Mouse (Mus musculus) midbrain, embryonic 11.5 days (tissue): ENCODE results near the gene Gm15056. TPM values are rescaled to one million over a fixed set of nuclear protein-coding genes. Genes with fewer than 3 reads are reported as not detected.

Source experiments
- ATAC-seq: fragments of 200-750 bp; cut with Nextera tagmentation; 2 replicates; pipeline ENCODE4 v1.8.0; 2017; ENCODE audit warnings: moderate TSS enrichment, moderate library complexity; ENCODE audit not compliant: low FRiP score
- DNase-seq: peaks from one replicate; pipeline ENCODE4 v3.0.0; 2015; ENCODE audit warnings: low spot score; ENCODE audit errors: missing footprints
- H3K27ac ChIP-seq: fragments of 300-500 bp; sonication (generic); 2 replicates; pipeline ENCODE4 v1.5.1; 2014; ENCODE audit warnings: low read depth, low read length
- H3K27me3 ChIP-seq: fragments of 300-500 bp; sonication (generic); 2 replicates; pipeline ENCODE4 v1.6.1; 2014; ENCODE audit warnings: mild to moderate bottlenecking, low read length, moderate library complexity, mixed read lengths; ENCODE audit not compliant: control insufficient read depth, insufficient read depth
- H3K36me3 ChIP-seq: fragments of 300-500 bp; sonication (generic); 2 replicates; pipeline ENCODE4 v1.6.1; 2014; ENCODE audit warnings: mild to moderate bottlenecking, low read length, moderate library complexity, mixed read lengths; ENCODE audit not compliant: control insufficient read depth, insufficient read depth
- H3K4me1 ChIP-seq: fragments of 300-500 bp; sonication (generic); 2 replicates; pipeline ENCODE4 v1.6.1; 2014; ENCODE audit warnings: low read length; ENCODE audit not compliant: control insufficient read depth, insufficient read depth
- H3K4me2 ChIP-seq: fragments of 300-500 bp; sonication (generic); 2 replicates; pipeline ENCODE4 v1.6.1; 2014; ENCODE audit warnings: mild to moderate bottlenecking, moderate library complexity
- H3K4me3 ChIP-seq: fragments of 300-500 bp; sonication (generic); 2 replicates; pipeline ENCODE4 v1.5.1; 2014; ENCODE audit warnings: low read depth, low read length
- H3K9ac ChIP-seq: fragments of 300-500 bp; sonication (generic); 2 replicates; pipeline ENCODE4 v1.6.1; 2014; ENCODE audit warnings: low read length
- H3K9me3 ChIP-seq: fragments of 300-500 bp; sonication (generic); 2 replicates; pipeline ENCODE4 v1.6.1; 2016; ENCODE audit warnings: low read length; ENCODE audit not compliant: control insufficient read depth
- WGBS: fragments of 180-500 bp; shearing (Covaris S2); extraction: QIAGEN DNeasy Blood & Tissue Kit; methylation state at CpG from one replicate; pipeline ENCODE4 v1.1.7; 2014; 5-methylcytosine and 5-hydroxymethylcytosine counted together
- polyA plus RNA-seq: library from polyadenylated mRNA; unstranded; fragments of >200 nt; fragmentation: Nextera tagmentation; extraction: Ambion mirVana; gene quantifications from 2 replicates; pipeline ENCODE4 v1.2.1, GENCODE M21; 2014

Gm15056 gene
- polyA plus RNA-seq, result not detected in 2 replicates

DNA sequence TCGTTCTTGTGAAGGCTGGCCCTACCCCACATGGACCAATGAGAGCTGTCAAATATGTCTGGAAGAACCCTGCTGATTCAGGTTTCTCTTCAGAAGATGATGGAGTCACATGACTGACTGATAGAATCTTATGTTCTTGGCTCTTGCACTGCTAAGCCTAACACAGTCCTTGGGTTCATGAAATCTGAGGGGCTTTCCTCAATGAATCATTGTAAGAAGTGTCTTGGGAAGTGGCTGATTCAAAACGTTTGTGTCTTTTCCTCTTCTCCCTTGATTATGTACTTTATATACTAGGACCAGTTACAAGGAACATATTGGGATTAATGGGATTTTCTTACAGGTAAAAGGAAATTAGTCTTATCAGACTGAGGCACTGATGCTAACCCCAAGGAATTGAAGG, at the start of gene Gm15056:
Gm15056 (minus strand) TSS at position 101 of the 400 bp plus-strand sequence.
- Histone ChIP-seq H3K4me1 (no peaks in the 10 kb centered on the region), H3K27me3 (no peaks in the 10 kb centered on the region), H3K9me3 (peaks cover 17% of the 10 kb centered on the region; the same call in 1 of the 2 replicates), H3K27ac (no peak within 1 kb of the TSS), H3K36me3 (no peaks in the 10 kb centered on the region), H3K4me3 (no peak within 1 kb of the TSS), H3K9ac (no peak within 1 kb of the TSS), H3K4me2 (no peak within 1 kb of the TSS)
- DNase-seq (no peak), ATAC-seq (no peak)
- 51% methylated on average over 2 of the region's 2 CpGs for WGBS

DNA sequence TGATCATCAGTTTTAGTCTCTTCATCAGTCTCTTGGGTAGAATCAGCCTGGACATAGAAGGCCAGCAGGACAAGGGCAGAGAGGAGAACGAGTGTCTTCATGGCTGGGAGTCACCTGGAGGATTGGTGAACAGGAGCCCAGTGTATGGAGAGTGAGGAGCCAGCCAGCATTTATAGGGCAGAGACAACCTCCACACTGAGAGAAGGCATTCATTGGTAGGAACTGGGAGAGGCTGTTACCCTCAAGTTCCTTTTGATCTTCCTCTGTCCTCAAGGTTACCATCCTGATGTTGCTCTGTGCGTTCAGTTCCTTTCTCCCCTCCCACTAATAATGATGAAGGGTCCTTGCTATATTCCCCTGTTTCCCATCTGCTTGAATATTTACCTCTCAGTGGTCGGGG, 42.2 kb upstream of the Gm15056 start, which contains the start of gene AY761185:
AY761185 (minus strand) TSS at position 101 of the 400 bp plus-strand sequence.
- ATAC-seq (no peak), DNase-seq (no peak)
- Histone ChIP-seq H3K4me2 (no peak within 1 kb of the TSS), H3K9ac (no peak within 1 kb of the TSS), H3K4me3 (no peak within 1 kb of the TSS), H3K9me3 (peaks cover 5% of the 10 kb centered on the region), H3K36me3 (no peaks in the 10 kb centered on the region), H3K4me1 (no peaks in the 10 kb centered on the region), H3K27ac (no peak within 1 kb of the TSS), H3K27me3 (no peaks in the 10 kb centered on the region)
- 76% methylated on average over 3 of the region's 3 CpGs for WGBS

DNA sequence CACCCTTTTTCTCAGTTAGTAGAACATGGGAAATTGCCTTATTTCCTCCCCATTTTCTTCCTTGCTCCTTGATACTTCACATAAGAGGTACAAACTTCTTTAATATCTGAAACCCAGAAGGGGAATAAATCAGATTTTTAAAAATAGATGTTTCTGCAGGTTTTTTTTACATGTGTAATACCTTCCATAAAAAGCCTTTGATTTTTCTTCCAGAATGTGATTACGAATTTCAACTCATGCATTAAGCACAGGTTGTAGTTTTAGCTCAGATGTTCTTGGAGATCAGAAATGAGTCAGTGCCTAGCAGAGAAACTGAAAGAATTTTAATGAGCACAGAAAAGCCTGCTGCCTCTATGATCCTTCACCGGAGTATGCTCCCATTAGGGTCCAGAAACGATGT, 19.5 kb upstream of the Gm15056 start, which contains the start of gene Gm6040:
Gm6040 (minus strand) TSS at position 101 of the 400 bp plus-strand sequence.
- DNase-seq (no peak), ATAC-seq (no peak)
- peaks cover 23% of the 10 kb centered on the region; the same call in 1 of the 2 replicates for H3K9me3 ChIP-seq
- H3K27ac ChIP-seq, result no peak within 1 kb of the TSS
- no peak within 1 kb of the TSS for H3K9ac ChIP-seq
- H3K36me3 ChIP-seq, result no peaks in the 10 kb centered on the region
- 79% methylated on average over 3 of the region's 3 CpGs for WGBS
- H3K4me3 ChIP-seq, result no peak within 1 kb of the TSS
- no peaks in the 10 kb centered on the region for H3K27me3 ChIP-seq
- no peak within 1 kb of the TSS for H3K4me2 ChIP-seq
- no peaks in the 10 kb centered on the region for H3K4me1 ChIP-seq

DNA sequence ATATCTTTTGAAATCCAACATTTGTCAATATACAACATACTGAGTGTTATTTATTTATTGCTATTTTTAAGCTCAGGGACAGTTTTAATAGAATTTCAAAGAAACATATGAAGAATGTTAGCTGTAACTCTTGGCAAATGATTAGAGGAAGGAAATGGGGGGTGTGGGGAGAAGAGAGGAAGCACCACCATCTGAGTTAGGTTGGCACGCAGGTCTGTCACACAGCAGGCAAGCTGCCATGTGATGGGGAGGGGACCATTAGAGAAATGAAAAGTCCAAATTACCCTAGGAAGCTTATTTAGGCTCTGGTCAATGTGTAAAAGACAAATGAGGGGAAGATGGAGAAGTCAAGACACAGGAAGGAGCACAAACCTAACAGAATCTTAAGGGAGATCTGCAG, 9.9 kb upstream of the Gm15056 start:
- Histone ChIP-seq H3K27me3 (no peaks in the 10 kb centered on the region), H3K9ac (no peak overlapping the region), H3K4me2 (no peak overlapping the region), H3K27ac (no peak overlapping the region), H3K36me3 (no peaks in the 10 kb centered on the region), H3K4me1 (no peaks in the 10 kb centered on the region), H3K4me3 (no peak overlapping the region), H3K9me3 (peaks cover 4% of the 10 kb centered on the region; the same call in 1 of the 2 replicates)
- ATAC-seq (no peak), DNase-seq (no peak)
- WGBS, result 80% methylated on average over 1 of the region's 1 CpGs

DNA sequence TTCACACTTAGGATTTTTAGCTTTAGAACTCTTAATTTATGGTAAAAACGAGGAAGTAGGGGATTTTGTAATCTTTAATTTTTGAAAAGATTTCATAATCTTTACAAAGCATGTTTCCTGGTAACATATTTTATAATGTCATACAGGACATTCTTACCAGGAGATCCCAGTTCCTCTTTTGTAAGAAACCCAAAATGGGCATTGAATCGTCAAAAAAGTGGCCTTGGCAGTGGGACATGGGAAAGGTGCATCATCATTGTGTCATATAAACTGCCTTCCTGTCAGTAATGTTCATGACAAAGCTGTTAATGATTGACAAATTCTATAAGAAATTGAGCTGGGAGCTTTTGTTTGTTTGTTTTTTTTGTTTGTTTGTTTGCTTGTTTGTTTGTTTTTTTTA, 5.8 kb upstream of the Gm15056 start:
- H3K4me3 ChIP-seq, result no peak overlapping the region
- H3K36me3 ChIP-seq, result no peaks in the 10 kb centered on the region
- peaks cover 9% of the 10 kb centered on the region; the same call in 1 of the 2 replicates for H3K9me3 ChIP-seq
- 74% methylated on average over 2 of the region's 2 CpGs for WGBS
- H3K4me1 ChIP-seq, result no peaks in the 10 kb centered on the region
- no peaks in the 10 kb centered on the region for H3K27me3 ChIP-seq
- DNase-seq (no peak), ATAC-seq (no peak)
- H3K27ac ChIP-seq, result no peak overlapping the region
- no peak overlapping the region for H3K4me2 ChIP-seq
- H3K9ac ChIP-seq, result no peak overlapping the region

DNA sequence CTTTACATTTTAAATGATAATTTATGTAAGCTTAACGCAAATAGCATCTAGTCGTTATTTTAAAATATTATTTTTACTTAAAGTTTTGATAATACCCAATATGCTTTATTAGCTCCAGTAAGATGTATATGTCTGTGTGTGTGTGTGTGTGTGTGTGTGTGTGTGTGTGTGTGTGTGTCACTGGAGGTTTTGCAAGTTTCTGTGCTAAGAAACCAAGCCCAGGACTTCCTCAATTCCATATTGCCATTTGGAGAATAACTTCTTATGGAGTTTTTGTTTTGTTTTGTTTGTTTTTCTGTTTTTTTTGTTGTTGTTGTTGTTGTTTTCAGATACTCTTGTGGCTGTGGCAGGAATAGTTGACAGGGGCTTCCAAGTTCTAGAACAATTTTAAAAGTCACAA, 4.7 kb upstream of the Gm15056 start:
- DNase-seq (no peak), ATAC-seq (no peak)
- Histone ChIP-seq H3K9me3 (peaks cover 9% of the 10 kb centered on the region; the same call in 1 of the 2 replicates), H3K4me2 (no peak overlapping the region), H3K27me3 (no peaks in the 10 kb centered on the region), H3K27ac (no peak overlapping the region), H3K4me1 (no peaks in the 10 kb centered on the region), H3K4me3 (no peak overlapping the region), H3K9ac (no peak overlapping the region), H3K36me3 (no peaks in the 10 kb centered on the region)
- WGBS, result 85% methylated on average over 2 of the region's 2 CpGs

DNA sequence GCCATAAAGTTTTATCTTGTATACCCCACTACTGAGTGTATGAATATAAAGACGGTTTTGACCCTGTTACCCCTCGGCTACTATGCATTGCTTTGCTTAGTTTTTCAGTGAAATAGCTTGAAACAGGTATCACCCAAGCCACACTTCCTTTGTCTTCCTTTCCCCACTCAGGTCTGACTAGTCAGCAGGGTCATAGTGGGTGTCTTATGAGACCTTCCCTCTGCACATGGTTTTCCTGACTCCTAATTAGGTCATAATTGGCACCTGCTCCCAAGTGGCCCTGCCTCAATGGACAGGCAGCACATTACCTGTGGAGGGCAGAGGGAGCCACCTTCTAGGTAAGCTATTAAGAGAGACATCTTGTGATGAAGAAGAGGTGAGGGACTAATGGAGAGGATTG, 10.1 kb downstream of the Gm15056 start, which contains the start of gene Defb33:
Defb33 (plus strand) TSS at position 301 of the 400 bp plus-strand sequence.
- Histone ChIP-seq H3K27me3 (no peaks in the 10 kb centered on the region), H3K27ac (no peak within 1 kb of the TSS), H3K4me1 (no peaks in the 10 kb centered on the region), H3K4me2 (no peak within 1 kb of the TSS), H3K36me3 (no peaks in the 10 kb centered on the region), H3K9ac (no peak within 1 kb of the TSS), H3K4me3 (no peak within 1 kb of the TSS), H3K9me3 (peaks cover 13% of the 10 kb centered on the region; the same call in 1 of the 2 replicates)
- DNase-seq (no peak), ATAC-seq (no peak)
- WGBS, result 88% methylated on average over 2 of the region's 2 CpGs

DNA sequence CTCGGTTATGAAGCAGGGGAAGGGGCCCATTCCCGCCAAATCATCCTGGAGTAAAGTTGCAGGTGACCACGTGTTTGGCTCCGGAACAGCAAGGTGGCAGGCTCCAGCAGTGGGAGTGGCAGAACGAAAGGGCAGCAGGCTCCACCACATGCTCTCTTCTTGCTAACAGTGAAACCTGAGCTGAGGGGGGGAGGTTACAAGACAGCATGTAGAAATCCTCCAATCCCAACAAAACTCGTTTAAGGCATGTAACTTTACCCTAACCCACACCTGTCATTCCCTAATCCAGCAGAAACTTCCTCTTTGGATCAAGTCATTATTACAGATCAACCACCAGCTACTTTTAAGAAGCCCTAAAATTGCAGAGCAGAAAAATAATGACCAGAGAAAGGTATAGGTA, 27.8 kb downstream of the Gm15056 start:
- no peak overlapping the region for H3K4me2 ChIP-seq
- H3K27ac ChIP-seq, result no peak overlapping the region
- H3K4me1 ChIP-seq, result no peaks in the 10 kb centered on the region
- DNase-seq (no peak), ATAC-seq (no peak)
- no peak overlapping the region for H3K4me3 ChIP-seq
- no peaks in the 10 kb centered on the region for H3K27me3 ChIP-seq
- no peak overlapping the region for H3K9ac ChIP-seq
- 53% methylated on average over 6 of the region's 6 CpGs for WGBS
- H3K9me3 ChIP-seq, result peaks cover 2% of the 10 kb centered on the region; the same call in 1 of the 2 replicates
- H3K36me3 ChIP-seq, result no peaks in the 10 kb centered on the region
